Mouse (Mus musculus) bone marrow macrophage, adult 2 months (primary cell): ENCODE data around the gene Gm28051.

Experiments
- CTCF ChIP-seq: IDR thresholded peaks from 2 replicates; pipeline ENCODE4 v1.5.1; 2012; ENCODE audit warnings: low read depth, mild to moderate bottlenecking, low read length, moderate library complexity
- POLR2A ChIP-seq: IDR thresholded peaks from 2 replicates; pipeline ENCODE4 v1.6.1; 2012; ENCODE audit warnings: mild to moderate bottlenecking, low read depth, low read length, borderline replicate concordance

DNA sequence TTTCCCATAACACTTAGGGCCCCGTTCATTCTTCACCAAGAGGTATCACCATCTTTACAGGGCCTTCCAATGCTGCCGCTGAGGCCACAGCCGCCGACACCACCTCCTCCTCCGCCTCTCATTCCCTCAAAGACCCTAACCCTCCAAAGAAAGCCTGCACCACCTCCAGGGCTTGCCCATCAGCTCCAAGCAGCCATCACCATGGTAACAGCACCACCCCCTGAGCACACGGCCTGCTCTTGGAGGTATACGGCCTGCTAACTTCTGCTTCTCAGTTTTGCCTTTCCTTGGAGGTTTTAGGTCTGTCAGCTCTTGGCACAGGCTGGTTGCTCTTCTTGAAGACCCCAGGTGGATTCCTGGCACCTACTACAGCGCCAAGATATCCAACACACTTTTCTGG, 86.7 kb downstream of the Gm28051 start:
- no peak for TF ChIP-seq POLR2A
- TF ChIP-seq CTCF, result no peak
